Mouse (Mus musculus): Measurements from ENCODE around the gene Ppil4. TPM values are rescaled to one million over a fixed set of nuclear protein-coding genes. Genes with fewer than 3 reads are reported as not detected.

Ppil4 gene
- polyA plus RNA-seq, 1 experiment from 2014 or later, result 41.6 TPM

DNA sequence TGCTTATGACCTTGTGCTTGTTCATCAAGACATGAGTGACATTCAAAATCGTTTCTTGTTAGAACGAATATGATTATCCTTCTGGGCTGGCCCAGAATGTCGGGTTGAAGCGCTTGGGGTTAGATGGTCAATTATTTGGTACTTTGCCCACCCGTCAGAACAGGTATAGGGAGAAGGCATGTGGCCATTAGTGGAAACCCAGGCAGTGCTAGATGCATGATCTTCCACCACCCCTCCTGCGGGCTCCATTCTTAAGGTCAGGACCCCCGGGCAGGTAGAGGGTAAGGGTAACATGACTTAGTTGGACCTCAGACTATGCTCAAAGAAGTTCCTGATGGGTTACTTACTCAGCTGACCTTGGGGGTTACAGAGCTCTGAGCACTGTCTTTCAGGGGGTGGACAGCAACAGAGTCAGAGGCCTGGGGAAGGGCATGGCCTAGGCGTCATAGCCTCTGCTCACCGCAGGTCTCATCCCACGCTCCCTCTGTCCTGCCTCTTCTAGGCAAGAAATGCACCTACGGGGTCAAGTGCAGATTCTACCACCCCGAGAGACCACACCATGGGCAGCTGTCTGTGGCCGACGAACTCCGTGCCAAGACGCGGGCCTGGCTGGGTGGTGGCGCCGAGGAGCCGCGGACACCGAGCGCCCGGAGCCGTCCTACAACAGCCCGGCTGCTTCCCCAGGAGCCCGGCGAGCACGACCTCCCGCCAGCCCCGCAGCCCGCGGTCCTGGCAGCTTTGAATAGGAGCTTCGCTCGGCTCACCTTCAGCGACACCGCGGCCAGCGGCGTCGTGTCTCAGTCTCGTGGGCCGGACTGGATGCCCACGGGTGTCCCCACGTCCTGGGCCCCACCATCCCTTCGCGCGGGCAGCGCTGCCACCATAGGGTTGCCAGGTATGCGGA, 74.3 kb downstream of the Ppil4 start:
- Histone ChIP-seq H3K9me3 (peaks cover 5% of the 10 kb centered on the region; the same call in 1 of the 2 replicates), H3K4me3 (peak overlapping the region; percentile 59), H3K27me3 (replicated peaks; ENCODE audit: low read depth, poor library complexity, severe bottlenecking) (peaks cover 38% of the 10 kb centered on the region), H3K36me3 (replicated peaks) (no peaks in the 10 kb centered on the region), H3K27ac (replicated peaks) (no peak overlapping the region; the same call in 1 of the 2 replicates), H3K4me1 (peaks cover 19% of the 10 kb centered on the region)
- 17% methylated on average over 50 of the region's 50 CpGs for WGBS
- no peak for DNase-seq (ENCODE audit: low spot score)

GRCm38 (mm10) chr10:7867666-7868030, 75.0 kb downstream of the Ppil4 start:
- H3K27ac ChIP-seq (replicated peaks), result no peak overlapping the region
- peaks cover 38% of the 10 kb centered on the region for H3K27me3 ChIP-seq (replicated peaks; ENCODE audit: low read depth, poor library complexity, severe bottlenecking)
- H3K36me3 ChIP-seq (replicated peaks), result no peaks in the 10 kb centered on the region
- peaks cover 1% of the 10 kb centered on the region; the same call in 1 of the 2 replicates for H3K9me3 ChIP-seq
- 22% methylated on average over 21 of the region's 21 CpGs for whole genome bisulfite sequencing
- H3K4me1 ChIP-seq, result peaks cover 19% of the 10 kb centered on the region
- DNase-seq (ENCODE audit: low spot score), result peak; percentile 47
- H3K4me3 ChIP-seq, result peak overlapping the region; percentile 59

GRCm38 (mm10) chr10:7869746-7870145, 77.1 kb downstream of the Ppil4 start:
- Histone ChIP-seq H3K4me3 (no peak overlapping the region), H3K4me1 (peaks cover 19% of the 10 kb centered on the region), H3K36me3 (replicated peaks) (no peaks in the 10 kb centered on the region), H3K27ac (replicated peaks) (no peak overlapping the region), H3K27me3 (replicated peaks; ENCODE audit: low read depth, poor library complexity, severe bottlenecking) (peaks cover 38% of the 10 kb centered on the region), H3K9me3 (no peaks in the 10 kb centered on the region)
- 69% methylated on average over 8 of the region's 8 CpGs for whole genome bisulfite sequencing
- no peak for DNase-seq (ENCODE audit: low spot score)

DNA sequence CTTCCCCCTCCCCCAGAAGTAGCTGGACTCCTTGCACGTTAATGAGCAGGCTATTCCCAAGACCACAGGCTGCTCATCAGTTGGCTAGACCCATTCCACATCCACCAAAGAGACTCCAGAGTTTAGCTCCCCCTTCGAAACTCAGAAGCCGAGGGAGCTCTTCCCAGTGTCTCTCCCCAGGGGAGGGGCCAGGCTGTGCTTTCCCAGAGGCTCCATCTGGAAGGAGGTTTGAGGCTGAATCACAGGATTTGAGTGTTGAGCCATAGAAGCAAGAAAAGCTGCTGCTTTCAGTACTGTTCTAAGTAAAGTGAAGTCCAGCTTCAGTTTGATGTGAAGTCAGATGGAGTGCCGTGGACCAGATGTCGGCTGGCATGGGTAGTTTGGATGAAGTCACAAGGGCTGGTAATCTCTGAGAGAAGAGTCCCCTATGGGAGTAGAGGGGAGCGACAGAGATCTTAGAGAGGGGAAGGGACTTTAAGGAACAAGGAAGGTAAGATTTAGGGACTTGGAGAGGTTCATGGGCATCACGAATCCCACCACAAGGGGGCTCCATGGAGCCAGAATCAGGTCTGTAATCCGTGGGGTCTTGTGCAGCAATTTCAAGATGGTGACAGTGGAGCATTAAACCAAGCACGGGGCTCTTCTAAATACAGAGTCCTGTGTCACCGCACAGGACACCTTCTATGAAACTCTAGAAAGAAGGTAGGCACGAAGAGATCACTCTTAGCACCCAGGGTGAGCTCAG, 78.1 kb downstream of the Ppil4 start:
- Histone ChIP-seq H3K4me3 (no peak overlapping the region), H3K9me3 (no peaks in the 10 kb centered on the region), H3K27me3 (replicated peaks; ENCODE audit: low read depth, poor library complexity, severe bottlenecking) (peaks cover 38% of the 10 kb centered on the region), H3K4me1 (peaks cover 19% of the 10 kb centered on the region), H3K36me3 (replicated peaks) (no peaks in the 10 kb centered on the region), H3K27ac (replicated peaks) (no peak overlapping the region)
- WGBS, result 71% methylated on average over 11 of the region's 11 CpGs
- peak; percentile 58 for DNase-seq (ENCODE audit: low spot score)

DNA sequence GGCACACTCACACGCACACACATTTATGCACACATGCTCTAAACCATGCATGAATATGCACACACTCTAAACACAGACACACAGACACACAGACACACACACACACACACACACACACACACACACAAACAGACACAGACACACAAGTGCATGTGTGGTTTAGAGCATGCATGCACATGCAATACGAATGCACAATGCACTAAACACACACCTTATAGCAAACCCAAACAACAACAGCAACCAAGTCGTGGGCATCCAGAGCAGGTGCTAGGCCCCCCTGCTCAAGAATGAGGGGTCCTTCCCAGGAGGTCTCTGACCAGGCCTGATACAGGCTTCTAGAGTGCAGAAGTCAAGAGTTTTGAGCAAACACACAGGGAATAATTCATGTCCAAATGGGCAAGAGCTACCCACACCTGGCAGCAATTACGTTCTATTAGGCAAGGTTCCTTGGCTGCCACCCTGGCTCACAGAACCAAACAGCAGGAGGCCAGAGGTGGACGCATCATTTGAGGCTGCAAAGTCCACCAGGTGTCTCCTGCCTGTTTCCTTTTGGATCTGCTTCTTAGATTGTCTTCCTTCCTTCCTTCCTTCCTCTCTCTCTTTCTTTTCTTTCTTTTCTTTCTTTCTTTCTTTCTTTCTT, 78.8 kb downstream of the Ppil4 start:
- peak; percentile 29 for DNase-seq (ENCODE audit: low spot score)
- 79% methylated on average over 5 of the region's 5 CpGs for WGBS

More for the DNA sequence above, 78.8 kb downstream of the Ppil4 start:
- H3K4me1 ChIP-seq, result peaks cover 19% of the 10 kb centered on the region
- H3K27ac ChIP-seq (replicated peaks), result no peak overlapping the region
- H3K4me3 ChIP-seq, result no peak overlapping the region
- H3K9me3 ChIP-seq, result no peaks in the 10 kb centered on the region
- no peaks in the 10 kb centered on the region for H3K36me3 ChIP-seq (replicated peaks)
- H3K27me3 ChIP-seq (replicated peaks; ENCODE audit: low read depth, poor library complexity, severe bottlenecking), result peaks cover 33% of the 10 kb centered on the region

Small RNA genes lying within 50 kb of the gene (microRNA-seq; reads per million reads assigned to microRNA genes)
- 1.2 reads per million for gene Mir5104

Other genes starting within 250 kb of the Ppil4 start
- gene Lrp11, start 203.1 kb upstream of the Ppil4 start, polyA plus RNA-seq (2016; fragmentation: Nextera tagmentation; extraction: Ambion mirVana), result 4.8 and 5.2 TPM in 2 replicates
- 95.4 and 95.9 TPM in 2 replicates for gene Nup43, start 125.4 kb upstream of the Ppil4 start, polyA plus RNA-seq (2016; fragmentation: Nextera tagmentation; extraction: Ambion mirVana)
- 120 and 126 TPM in 2 replicates for gene Pcmt1, start 111.8 kb upstream of the Ppil4 start, polyA plus RNA-seq (2016; fragmentation: Nextera tagmentation; extraction: Ambion mirVana)
- gene Lats1, start 111.7 kb upstream of the Ppil4 start, polyA plus RNA-seq (2016; fragmentation: Nextera tagmentation; extraction: Ambion mirVana), result 7.7 and 8.2 TPM in 2 replicates
- 69.3 and 72.0 TPM in 2 replicates for gene Katna1, start 66.9 kb upstream of the Ppil4 start, polyA plus RNA-seq (2016; fragmentation: Nextera tagmentation; extraction: Ambion mirVana)
- gene Ginm1, start 67 bp upstream of the Ppil4 start, polyA plus RNA-seq (2016; fragmentation: Nextera tagmentation; extraction: Ambion mirVana), result 44.7 and 52.8 TPM in 2 replicates
- 0.09 and 0.12 TPM in 2 replicates for gene Zc3h12d, start 39.6 kb downstream of the Ppil4 start, polyA plus RNA-seq (2016; fragmentation: Nextera tagmentation; extraction: Ambion mirVana)
- 15.9 and 17.8 TPM in 2 replicates for gene Tab2, start 163.3 kb downstream of the Ppil4 start, polyA plus RNA-seq (2016; fragmentation: Nextera tagmentation; extraction: Ambion mirVana)